ENCODE assay signal across 8 mouse cellular contexts in genomic region chr1:172550551-172550951, GRCm38 (mm10). TPM values are rescaled to one million over a fixed set of nuclear protein-coding genes. Genes with fewer than 3 reads are reported as not detected.
DNase-seq lines count a peak whose midpoint lies in the region; ATAC-seq lines count a peak whose summit lies in the region.

No protein-coding gene starts in this region.

- under 1% methylated on average over 8 of the region's 8 CpGs for WGBS in forebrain, embryonic 11.5 days
- WGBS in hindbrain, embryonic 11.5 days, result under 1% methylated on average over 8 of the region's 8 CpGs
- 0% methylated on average over 8 of the region's 8 CpGs for WGBS in macrophage (ENCODE audit: missing documents)

- DNase-seq in 416B (ENCODE audit: low read depth), result peak; percentile 70
- DNase-seq in MEL-GATA-1-ER (ENCODE audit: extremely low read depth, low read depth), result peak; percentile 70
- peak; percentile 75 for DNase-seq in forebrain, embryonic 11.5 days (ENCODE audit: low spot score)
- DNase-seq in hindbrain, embryonic 11.5 days (ENCODE audit: low spot score), result peak; percentile 66
- peak; percentile 27 to 61 for DNase-seq in left cerebral cortex, adult 9 months (ENCODE audit: low spot score in 2 of 2)
- peak; percentile 62 to 73 for DNase-seq in right cerebral cortex, postnatal 10 days (ENCODE audit: low spot score in 2 of 2)

- H3K4me1 ChIP-seq in forebrain, embryonic 11.5 days (replicated peaks; ENCODE audit: control insufficient read depth, insufficient read depth, low read length), result peaks cover 17% of the 10 kb centered on the region
- H3K4me1 ChIP-seq in hindbrain, embryonic 11.5 days (replicated peaks; ENCODE audit: control insufficient read depth, insufficient read depth, low read length), result no peaks in the 10 kb centered on the region; the same call in 1 of the 2 replicates

- H3K27me3 ChIP-seq in forebrain, embryonic 11.5 days (ENCODE audit: control insufficient read depth, insufficient read depth, low read length), result no peaks in the 10 kb centered on the region
- H3K27me3 ChIP-seq in hindbrain, embryonic 11.5 days (ENCODE audit: control insufficient read depth, insufficient read depth, low read length), result 0 out of 2 replicates have a peak, but pooled peaks cover 2% of the 10 kb centered on the region

- peak overlapping the region; percentile 42 for H3K4me3 ChIP-seq in forebrain, embryonic 11.5 days (ENCODE audit: low read depth, low read length)
- H3K4me3 ChIP-seq in hindbrain, embryonic 11.5 days (ENCODE audit: low read depth, low read length), result peak overlapping the region; percentile 34
- peak overlapping the region; percentile 82 for H3K4me3 ChIP-seq in macrophage (ENCODE audit: inconsistent target)

- H3K9me3 ChIP-seq in forebrain, embryonic 11.5 days (ENCODE audit: control insufficient read depth, low read length), result no peaks in the 10 kb centered on the region
- no peaks in the 10 kb centered on the region for H3K9me3 ChIP-seq in hindbrain, embryonic 11.5 days (ENCODE audit: control insufficient read depth, low read length)

- H3K79me2 ChIP-seq in macrophage (ENCODE audit: inconsistent target), result no peaks in the 10 kb centered on the region; the same call in 1 of the 2 replicates

- H3K9ac ChIP-seq in forebrain, embryonic 11.5 days (ENCODE audit: low read length), result peak overlapping the region; percentile 52
- H3K9ac ChIP-seq in hindbrain, embryonic 11.5 days (ENCODE audit: low read depth, low read length), result peak overlapping the region; percentile 51

- no peaks in the 10 kb centered on the region for H3K36me3 ChIP-seq in forebrain, embryonic 11.5 days (ENCODE audit: control insufficient read depth, insufficient read depth, low read length)
- no peaks in the 10 kb centered on the region for H3K36me3 ChIP-seq in hindbrain, embryonic 11.5 days (ENCODE audit: control insufficient read depth, insufficient read depth, low read length)
- no peaks in the 10 kb centered on the region for H3K36me3 ChIP-seq in macrophage (ENCODE audit: inconsistent target)

- H3K4me2 ChIP-seq in forebrain, embryonic 11.5 days (ENCODE audit: low read depth, low read length, severe bottlenecking), result peak overlapping the region; percentile 71
- H3K4me2 ChIP-seq in hindbrain, embryonic 11.5 days (replicated peaks; ENCODE audit: low read depth, low read length), result peak overlapping the region; percentile 61

- H3K27ac ChIP-seq in forebrain, embryonic 11.5 days (ENCODE audit: low read depth, low read length), result no peak overlapping the region
- no peak overlapping the region for H3K27ac ChIP-seq in hindbrain, embryonic 11.5 days (ENCODE audit: low read depth, low read length)
- peak overlapping the region; percentile 60 for H3K27ac ChIP-seq in macrophage

- ATAC-seq in forebrain, embryonic 11.5 days (replicated peaks; ENCODE audit: low FRiP score), result peak; percentile 94
- ATAC-seq in hindbrain, embryonic 11.5 days (ENCODE audit: low FRiP score), result peak; percentile 90
- ATAC-seq in erythroid progenitor cell, adult 5-6 weeks (replicated peaks; ENCODE audit: low FRiP score, poor library complexity, severe bottlenecking), result no peak

RNA-seq across cellular contexts. Expression of gene Vsig8, which starts 5.2 kb away (rescaled TPM):
- polyA plus RNA-seq in forebrain, embryonic 11.5 days (2014; fragmentation: Nextera tagmentation; extraction: Ambion mirVana), result 0.17 TPM in 1 of 2 replicates, not detected in the other
- not detected in 2 replicates for polyA plus RNA-seq in hindbrain, embryonic 11.5 days (2014; fragmentation: Nextera tagmentation; extraction: Ambion mirVana)
- total RNA-seq in macrophage (2018; cell fraction: chromatin; rRNA removed), result 1 to 10 TPM in 1 of 26 experiments, under 1 TPM in 11, not detected in 14; 0.44 to 1.0 (median 0.60) TPM
- total RNA-seq in macrophage (2018; cell fraction: cytosol; rRNA removed), result under 1 TPM; 0.16 to 0.41 (median 0.28) TPM
- 1 to 10 TPM in 8 of 26 experiments, under 1 TPM in 13, not detected in 5; 0.36 to 2.6 (median 0.94) TPM for total RNA-seq in macrophage (2018; cell fraction: nucleus; rRNA removed)
- polyA plus RNA-seq in macrophage (2018), result 0.23 to 0.37 TPM (median 0.32 TPM) in 3 replicates
- total RNA-seq in erythroid progenitor cell, adult 5-6 weeks (2015; ENCODE audit: low replicate concordance), result not detected in 2 replicates
- total RNA-seq in erythroid progenitor cell, adult 5-6 weeks (2017; ENCODE audit: low replicate concordance), result not detected in 2 replicates

RNA-seq across cellular contexts. Expression of gene Cfap45, which starts 29.9 kb away (rescaled TPM):
- polyA plus RNA-seq in forebrain, embryonic 11.5 days (2014; fragmentation: Nextera tagmentation; extraction: Ambion mirVana), result 1.2 and 1.3 TPM in 2 replicates
- polyA plus RNA-seq in hindbrain, embryonic 11.5 days (2014; fragmentation: Nextera tagmentation; extraction: Ambion mirVana), result 3.7 and 4.8 TPM in 2 replicates
- total RNA-seq in macrophage (2018; cell fraction: chromatin; rRNA removed), result 1 to 10 TPM in 24 of 26 experiments, under 1 TPM in 2; 0.40 to 9.7 (median 4.8) TPM
- total RNA-seq in macrophage (2018; cell fraction: cytosol; rRNA removed), result 1 to 10 TPM in 16 of 26 experiments, under 1 TPM in 10; 0.62 to 1.8 (median 1.1) TPM
- total RNA-seq in macrophage (2018; cell fraction: nucleus; rRNA removed), result 1 to 10 TPM in 22 of 26 experiments, under 1 TPM in 4; 0.59 to 5.6 (median 2.6) TPM
- polyA plus RNA-seq in macrophage (2018), result 1.6 to 2.7 TPM (median 1.7 TPM) in 3 replicates
- not detected in 2 replicates for total RNA-seq in erythroid progenitor cell, adult 5-6 weeks (2015; ENCODE audit: low replicate concordance)
- total RNA-seq in erythroid progenitor cell, adult 5-6 weeks (2017; ENCODE audit: low replicate concordance), result not detected in 2 replicates

RNA-seq across cellular contexts. Expression of gene Slamf8, which starts 39.8 kb away (rescaled TPM):
- not detected in 2 replicates for polyA plus RNA-seq in forebrain, embryonic 11.5 days (2014; fragmentation: Nextera tagmentation; extraction: Ambion mirVana)
- not detected in 2 replicates for polyA plus RNA-seq in hindbrain, embryonic 11.5 days (2014; fragmentation: Nextera tagmentation; extraction: Ambion mirVana)
- total RNA-seq in macrophage (2018; cell fraction: chromatin; rRNA removed), result 10 to 100 TPM in 23 of 26 experiments, 1 to 10 TPM in 3; 4.0 to 74.0 (median 41.4) TPM
- total RNA-seq in macrophage (2018; cell fraction: cytosol; rRNA removed), result 10 to 100 TPM in 25 of 26 experiments, 1 to 10 TPM in 1; 7.7 to 94.3 (median 36.2) TPM
- total RNA-seq in macrophage (2018; cell fraction: nucleus; rRNA removed), result 100 to 1,000 TPM in 4 of 26 experiments, 10 to 100 TPM in 21, 1 to 10 TPM in 1; 5.3 to 115 (median 67.9) TPM
- polyA plus RNA-seq in macrophage (2018), result 4.9 to 26.0 TPM (median 20.1 TPM) in 3 replicates
- 4.3 TPM in 1 of 2 replicates, not detected in the other for total RNA-seq in erythroid progenitor cell, adult 5-6 weeks (2015; ENCODE audit: low replicate concordance)
- total RNA-seq in erythroid progenitor cell, adult 5-6 weeks (2017; ENCODE audit: low replicate concordance), result 0.30 and 2.1 TPM in 2 replicates

RNA-seq across cellular contexts. Expression of gene Tagln2, which starts 50.7 kb away (rescaled TPM):
- polyA plus RNA-seq in forebrain, embryonic 11.5 days (2014; fragmentation: Nextera tagmentation; extraction: Ambion mirVana), result 38.5 and 38.6 TPM in 2 replicates
- 41.1 and 43.4 TPM in 2 replicates for polyA plus RNA-seq in hindbrain, embryonic 11.5 days (2014; fragmentation: Nextera tagmentation; extraction: Ambion mirVana)
- total RNA-seq in macrophage (2018; cell fraction: chromatin; rRNA removed), result 100 to 1,000 TPM in 13 of 26 experiments, 10 to 100 TPM in 13; 30.9 to 294 (median 104) TPM
- 100 to 1,000 TPM; 222 to 636 (median 285) TPM for total RNA-seq in macrophage (2018; cell fraction: cytosol; rRNA removed)
- 100 to 1,000 TPM in 23 of 26 experiments, 10 to 100 TPM in 3; 72.7 to 364 (median 181) TPM for total RNA-seq in macrophage (2018; cell fraction: nucleus; rRNA removed)
- polyA plus RNA-seq in macrophage (2018), result 178 to 475 TPM (median 441 TPM) in 3 replicates
- total RNA-seq in erythroid progenitor cell, adult 5-6 weeks (2015; ENCODE audit: low replicate concordance), result 95.6 and 112 TPM in 2 replicates
- 21.1 and 56.0 TPM in 2 replicates for total RNA-seq in erythroid progenitor cell, adult 5-6 weeks (2017; ENCODE audit: low replicate concordance)

RNA-seq across cellular contexts. Expression of gene Fcrl6, which starts 51.8 kb away (rescaled TPM):
- 0.19 TPM in 1 of 2 replicates, not detected in the other for polyA plus RNA-seq in forebrain, embryonic 11.5 days (2014; fragmentation: Nextera tagmentation; extraction: Ambion mirVana)
- polyA plus RNA-seq in hindbrain, embryonic 11.5 days (2014; fragmentation: Nextera tagmentation; extraction: Ambion mirVana), result 0.22 and 0.35 TPM in 2 replicates
- total RNA-seq in macrophage (2018; cell fraction: chromatin; rRNA removed), result not detected
- not detected for total RNA-seq in macrophage (2018; cell fraction: cytosol; rRNA removed)
- not detected for total RNA-seq in macrophage (2018; cell fraction: nucleus; rRNA removed)
- polyA plus RNA-seq in macrophage (2018), result not detected in 3 replicates
- total RNA-seq in erythroid progenitor cell, adult 5-6 weeks (2015; ENCODE audit: low replicate concordance), result not detected in 2 replicates
- total RNA-seq in erythroid progenitor cell, adult 5-6 weeks (2017; ENCODE audit: low replicate concordance), result not detected in 2 replicates
